Mouse (Mus musculus) brain, embryonic 14.5 days (tissue): Measurements from ENCODE around the gene Exoc4.

Experiments used
- CTCF ChIP-seq: fragments of 200-500 bp; IDR thresholded peaks from 2 replicates; pipeline ENCODE4 v1.5.1; 2012; ENCODE audit warnings: inconsistent platforms, mild to moderate bottlenecking, moderate library complexity, borderline replicate concordance; ENCODE audit not compliant: insufficient read depth, insufficient read length; ENCODE audit errors: extremely low read depth
- POLR2A ChIP-seq: fragments of 200-500 bp; IDR thresholded peaks from 2 replicates; pipeline ENCODE4 v1.6.1; 2012; ENCODE audit warnings: mild to moderate bottlenecking, inconsistent platforms, borderline replicate concordance; ENCODE audit not compliant: poor library complexity, insufficient read depth, insufficient read length, severe bottlenecking; ENCODE audit errors: extremely low read depth

- TF ChIP-seq POLR2A = no peak
- peak; percentile 96 for TF ChIP-seq CTCF
Measured at GRCm38 (mm10) chr6:33929342-33930086, 680.6 kb downstream of the Exoc4 start.
